Mouse (Mus musculus): ENCODE results near the gene Ugcg.

- no peak for TF ChIP-seq CTCF (IDR thresholded peaks at IDR 0.05; ENCODE audit: borderline replicate concordance, insufficient read depth, low read depth, low read length)
- no peak for TF ChIP-seq POLR2A (IDR thresholded peaks at IDR 0.05; ENCODE audit: borderline replicate concordance, insufficient read depth, low read length)
Measured at GRCm38 (mm10) chr4:59245776-59246175, 56.7 kb downstream of the Ugcg start.
